Mouse (Mus musculus) erythroblast, embryonic 14.5 days (primary cell): ENCODE data around the gene Ephb1.

Experiments used
- GATA1 ChIP-seq: IDR thresholded peaks from 2 replicates; pipeline ENCODE4 v1.6.1; 2012; ENCODE audit warnings: low read length, inconsistent platforms, mixed read lengths
- TAL1 ChIP-seq: IDR thresholded peaks from 3 replicates; pipeline ENCODE4 v1.6.1; 2012; ENCODE audit warnings: low read length, inconsistent platforms, mixed read lengths

- no peak for TF ChIP-seq GATA1
- no peak for TF ChIP-seq TAL1
Observed at GRCm38 (mm10) chr9:102370141-102370540, 15.6 kb upstream of the Ephb1 start.
